Mouse (Mus musculus) adrenal gland, adult 18-20 months (tissue): ENCODE data around the gene Washc3. TPM values are rescaled to one million over a fixed set of nuclear protein-coding genes. Genes with fewer than 3 reads are reported as not detected.

Experiments
- DNase-seq, 2 experiments: peaks; one replicate each; pipeline ENCODE4 v3.0.0; 2021 to 2022; ENCODE audit warnings: low spot score in 2 of 2
- total RNA-seq, 2 experiments: library from RNA; stranded (reverse); gene quantifications; 1 replicate in 1 of 2; 2 replicates in 1 of 2; pipeline ENCODE4 v1.2.3; 2021

Washc3 gene
- total RNA-seq, 2 experiments from 2014 or later = 39.4 to 48.6 TPM

GRCm38 (mm10) chr10:88252121-88252862 lies 51.4 kb downstream of the Washc3 start:
- DNase-seq = no peak

DNA sequence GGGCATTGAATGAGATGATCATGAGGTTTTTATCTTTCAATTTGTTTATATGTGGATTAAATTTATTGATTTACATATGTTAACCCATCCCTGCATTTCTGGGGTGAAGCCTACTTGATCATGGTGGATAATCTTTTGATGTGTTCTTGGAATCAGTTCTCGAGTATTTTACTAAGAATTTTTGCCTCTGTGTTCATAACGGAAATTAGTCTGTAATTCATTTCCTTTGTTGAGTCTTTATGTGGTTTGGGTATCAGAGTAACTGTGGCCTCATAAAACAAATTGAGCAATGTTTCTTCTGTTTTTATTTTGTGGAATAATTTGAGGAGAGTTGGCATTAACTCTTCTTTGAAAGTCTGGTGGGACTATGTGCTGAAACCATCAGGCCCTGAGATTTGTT lies 54.7 kb downstream of the Washc3 start:
- no peak for DNase-seq

DNA sequence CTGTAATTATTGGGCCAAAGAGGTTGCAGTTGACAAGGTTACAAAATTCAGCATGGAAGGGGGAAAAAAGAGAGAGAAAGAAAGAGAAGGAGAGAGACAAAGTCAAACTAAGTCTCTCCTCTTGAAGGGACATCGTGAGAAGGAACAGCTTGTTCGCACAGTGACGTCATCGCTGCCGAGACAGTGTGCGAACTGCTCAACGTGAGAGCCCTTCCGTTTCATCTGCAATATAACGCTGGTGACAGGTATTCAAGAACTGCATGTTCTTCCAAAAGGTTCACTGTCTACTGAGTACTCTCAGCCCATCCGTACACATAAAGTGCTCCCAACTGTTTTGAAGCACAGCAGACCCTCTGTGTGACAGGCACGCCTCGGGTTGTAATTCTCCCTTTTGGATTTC lies 59.4 kb downstream of the Washc3 start:
- no peak for DNase-seq

GRCm38 (mm10) chr10:88261186-88261585 lies 60.3 kb downstream of the Washc3 start:
- no peak for DNase-seq

- DNase-seq = no peak
These were observed 62.5 kb downstream of the Washc3 start for GRCm38 (mm10) chr10:88263383-88263782.

DNA sequence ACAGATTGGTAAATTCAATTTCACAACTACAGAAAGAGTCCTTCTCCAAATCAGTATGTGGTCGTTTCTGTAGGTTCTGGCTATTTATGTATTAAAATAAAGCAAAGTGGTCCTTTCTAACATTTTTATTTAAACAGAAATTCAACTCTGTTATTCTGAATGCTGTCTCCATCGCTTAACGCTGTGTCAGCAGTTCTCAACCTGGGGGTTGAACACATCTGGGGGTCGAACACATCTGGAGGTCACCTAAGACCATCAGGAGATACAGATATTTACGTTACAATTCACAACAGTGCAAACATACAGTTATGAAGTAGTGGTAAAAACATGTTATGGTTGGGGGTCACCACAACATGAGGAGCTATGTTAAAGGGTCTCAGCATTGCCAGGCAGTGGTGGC lies 73.2 kb downstream of the Washc3 start:
- DNase-seq = no peak

GRCm38 (mm10) chr10:88281699-88282098 lies 80.8 kb downstream of the Washc3 start:
- DNase-seq = no peak

- DNase-seq = no peak
These were observed 83.6 kb downstream of the Washc3 start for GRCm38 (mm10) chr10:88284343-88284990.

GRCm38 (mm10) chr10:88287261-88287660 lies 86.4 kb downstream of the Washc3 start:
- no peak for DNase-seq

GRCm38 (mm10) chr10:88288061-88288460 lies 87.2 kb downstream of the Washc3 start:
- DNase-seq = peak in 1 of 2 experiments; percentile 4

DNA sequence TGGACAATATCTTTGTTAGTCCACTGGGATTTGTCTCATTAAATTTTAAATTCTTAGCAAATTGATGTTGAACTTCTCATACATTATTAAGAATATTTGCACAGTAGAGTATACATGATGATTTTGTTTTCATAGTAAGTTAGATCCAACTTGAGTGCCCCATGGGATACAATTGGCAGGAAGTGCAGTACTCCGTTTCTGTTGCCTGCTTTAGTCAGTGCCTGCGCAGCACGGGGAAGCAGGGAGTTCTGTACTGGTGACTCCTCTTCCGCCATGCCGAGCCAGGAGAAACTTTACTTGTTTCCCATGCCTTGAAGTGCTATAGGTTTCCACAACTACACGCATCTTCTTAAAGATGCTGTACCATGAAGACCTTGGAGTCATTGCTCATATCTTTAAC lies 94.2 kb downstream of the Washc3 start:
- DNase-seq = no peak

Other genes starting within 250 kb of the Washc3 start
- gene Pmch, start 110.0 kb upstream of the Washc3 start, total RNA-seq = not detected
- under 1 TPM; 0.23 to 0.48 TPM for gene Parpbp, start 54.2 kb upstream of the Washc3 start, total RNA-seq
- 1 to 10 TPM; 6.9 to 8.4 TPM for gene Nup37, start 54.1 kb upstream of the Washc3 start, total RNA-seq
- 10 to 100 TPM in 1 of 2 experiments, 1 to 10 TPM in 1; 7.4 to 22.3 TPM for gene Dram1, start 178.0 kb downstream of the Washc3 start, total RNA-seq
- 10 to 100 TPM; 29.2 to 36.0 TPM for gene Gnptab, start 178.0 kb downstream of the Washc3 start, total RNA-seq